Mouse (Mus musculus) intestine, embryonic 16.5 days (tissue): ENCODE measurements at regions not wholly inside any gene's neighbourhood (a gene's known extent, or its start where the extent isn't known, plus 50 kb on each side); places are given as distances from the start of the nearest gene placed in this dataset.

Experiments
- ATAC-seq: fragments of 200-750 bp; cut with Nextera tagmentation; 2 replicates; pipeline ENCODE4 v1.8.0; 2017; ENCODE audit warnings: moderate TSS enrichment, moderate library complexity
- H3K27ac ChIP-seq: fragments of 300-500 bp; sonication (generic); 2 replicates; pipeline ENCODE4 v1.5.1; 2014; ENCODE audit warnings: mild to moderate bottlenecking, low read length
- H3K27me3 ChIP-seq: fragments of 300-500 bp; sonication (generic); replicated peaks from 2 replicates; pipeline ENCODE4 v1.6.1; 2014; ENCODE audit warnings: low read length, control low read depth, mixed read lengths; ENCODE audit not compliant: control insufficient read depth, insufficient read depth
- H3K36me3 ChIP-seq: fragments of 300-500 bp; sonication (generic); 2 replicates; pipeline ENCODE4 v1.6.1; 2014; ENCODE audit warnings: low read length, control low read depth; ENCODE audit not compliant: control insufficient read depth, insufficient read depth
- H3K4me1 ChIP-seq: fragments of 300-500 bp; sonication (generic); 2 replicates; pipeline ENCODE4 v1.6.1; 2014; ENCODE audit warnings: low read length, control low read depth, mixed read lengths; ENCODE audit not compliant: control insufficient read depth, insufficient read depth
- H3K4me2 ChIP-seq: fragments of 300-500 bp; sonication (generic); 2 replicates; pipeline ENCODE4 v1.6.1; 2014; ENCODE audit warnings: low read depth, low read length, control low read depth
- H3K4me3 ChIP-seq: fragments of 300-500 bp; sonication (generic); 2 replicates; pipeline ENCODE4 v1.5.1; 2014; ENCODE audit warnings: mild to moderate bottlenecking, low read length
- H3K9ac ChIP-seq: fragments of 300-500 bp; sonication (generic); 2 replicates; pipeline ENCODE4 v1.6.1; 2014; ENCODE audit warnings: low read depth, low read length
- H3K9me3 ChIP-seq: fragments of 300-500 bp; sonication (generic); 2 replicates; pipeline ENCODE4 v1.6.1; 2016; ENCODE audit warnings: low read length, control low read depth; ENCODE audit not compliant: control insufficient read depth
- WGBS: fragments of 180-500 bp; shearing (Covaris S2); extraction: QIAGEN DNeasy Blood & Tissue Kit; methylation state at CpG from one replicate; pipeline ENCODE4 v1.1.7; 2014; 5-methylcytosine and 5-hydroxymethylcytosine counted together

GRCm38 (mm10) chr15:32082109-32082508 lies 95.0 kb upstream of the Tas2r119 start:
- H3K27ac ChIP-seq, result no peak overlapping the region
- H3K36me3 ChIP-seq, result no peaks in the 10 kb centered on the region
- no peaks in the 10 kb centered on the region for H3K9me3 ChIP-seq
- WGBS, result 88% methylated on average over 4 of the region's 4 CpGs
- no peak overlapping the region for H3K4me3 ChIP-seq
- H3K4me1 ChIP-seq, result no peaks in the 10 kb centered on the region
- H3K27me3 ChIP-seq, result no peaks in the 10 kb centered on the region
- H3K9ac ChIP-seq, result no peak overlapping the region
- H3K4me2 ChIP-seq, result no peak overlapping the region
- no peak for ATAC-seq

DNA sequence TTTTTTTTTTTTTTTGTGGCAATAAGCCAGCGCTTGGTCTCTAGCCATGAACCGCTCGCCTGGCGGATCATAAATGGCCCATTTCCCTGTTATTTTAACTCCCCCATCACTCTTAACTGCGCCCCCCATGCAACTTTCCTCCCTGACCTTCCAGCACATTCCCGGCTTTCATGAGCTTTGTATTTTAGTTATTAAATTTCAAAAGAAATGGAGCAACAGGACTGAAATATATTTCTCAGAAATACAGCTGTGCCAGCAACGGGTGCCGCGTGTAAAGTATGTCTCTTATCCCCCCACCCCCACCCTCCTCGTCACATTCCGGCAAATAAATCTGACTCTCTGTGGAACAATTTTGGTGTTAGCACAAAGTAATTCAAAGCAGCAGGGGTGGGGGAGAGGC lies 83.2 kb upstream of the Tas2r119 start:
- H3K27ac ChIP-seq, result no peak overlapping the region

GRCm38 (mm10) chr15:32095554-32095953 lies 81.5 kb upstream of the Tas2r119 start:
- no peak for ATAC-seq
- Histone ChIP-seq H3K27me3 (no peaks in the 10 kb centered on the region), H3K9ac (no peak overlapping the region), H3K4me2 (no peak overlapping the region), H3K4me1 (no peaks in the 10 kb centered on the region), H3K4me3 (no peak overlapping the region), H3K36me3 (no peaks in the 10 kb centered on the region), H3K9me3 (no peaks in the 10 kb centered on the region), H3K27ac (no peak overlapping the region)
- 59% methylated on average over 1 of the region's 1 CpGs for WGBS

More for the DNA sequence above, 83.2 kb upstream of the Tas2r119 start:
- Histone ChIP-seq H3K9me3 (no peaks in the 10 kb centered on the region), H3K36me3 (no peaks in the 10 kb centered on the region), H3K4me3 (no peak overlapping the region), H3K4me1 (no peaks in the 10 kb centered on the region), H3K4me2 (0 out of 2 replicates have a peak overlapping the region, but pooled peaks have one; percentile 15), H3K27me3 (no peaks in the 10 kb centered on the region), H3K9ac (no peak overlapping the region)
- no peak for ATAC-seq
- 64% methylated on average over 11 of the region's 11 CpGs for WGBS

DNA sequence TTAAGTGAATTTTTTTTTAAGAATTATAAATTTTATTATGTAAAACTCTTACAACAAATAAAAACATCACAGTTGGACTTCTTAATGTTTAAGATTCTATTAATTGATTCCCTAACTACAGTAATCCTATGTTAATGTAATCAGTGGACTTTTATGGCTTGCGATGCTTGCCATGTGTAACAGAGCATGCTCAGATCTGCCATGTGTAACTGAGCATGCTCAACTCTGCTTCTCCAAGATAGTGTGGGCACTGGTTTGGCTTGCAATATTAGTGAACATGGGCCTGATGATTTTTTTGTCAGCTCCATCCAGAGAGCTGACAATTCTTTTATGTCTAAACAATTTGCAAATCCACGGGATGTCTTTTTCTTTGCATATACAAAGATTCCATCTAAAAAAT lies 66.4 kb upstream of the Tas2r119 start:
- no peak for ATAC-seq
- Histone ChIP-seq H3K9me3 (no peaks in the 10 kb centered on the region), H3K27ac (no peak overlapping the region), H3K36me3 (no peaks in the 10 kb centered on the region), H3K9ac (no peak overlapping the region), H3K4me2 (no peak overlapping the region), H3K4me3 (no peak overlapping the region), H3K4me1 (no peaks in the 10 kb centered on the region), H3K27me3 (no peaks in the 10 kb centered on the region)
- WGBS, result 75% methylated on average over 2 of the region's 2 CpGs
